Mouse (Mus musculus) G1E (cell line): ENCODE measurements at regions not wholly inside any gene's neighbourhood (a gene's known extent, or its start where the extent isn't known, plus 50 kb on each side); places are given as distances from the start of the nearest gene placed in this dataset.

Experiments used
- CTCF ChIP-seq: IDR thresholded peaks from 2 replicates; pipeline ENCODE4 v1.5.1; 2012; ENCODE audit warnings: low read depth, low read length, inconsistent platforms, mixed read lengths
- GATA1 ChIP-seq: IDR thresholded peaks from 2 replicates; pipeline ENCODE4 v1.6.1; 2012; ENCODE audit warnings: borderline replicate concordance, low read length, inconsistent platforms, mixed read lengths
- POLR2AphosphoS5 ChIP-seq: IDR thresholded peaks from 2 replicates; pipeline ENCODE4 v1.6.1; 2012; ENCODE audit warnings: low read depth, low read length, inconsistent platforms; ENCODE audit not compliant: insufficient replicate concordance

DNA sequence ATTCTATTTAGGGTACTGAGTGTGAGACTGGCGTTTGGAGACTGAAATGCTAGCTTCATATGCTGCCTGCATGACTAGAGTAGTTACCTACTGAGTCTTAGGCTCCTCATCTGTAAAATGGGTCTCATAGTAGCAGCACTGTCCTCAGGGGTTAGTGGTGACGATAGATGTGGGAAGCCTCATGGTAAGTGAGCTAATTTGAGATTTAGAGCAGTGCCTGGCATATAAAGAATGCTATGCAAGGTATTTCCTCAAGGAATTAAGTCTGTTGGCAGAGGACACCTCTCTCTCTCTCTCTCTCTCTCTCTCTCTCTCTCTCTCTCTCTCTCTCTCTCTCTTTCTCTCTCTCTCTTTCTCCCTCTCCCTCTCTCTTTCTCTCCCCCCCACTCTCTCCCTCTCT lies 257.4 kb downstream of the 4933412E24Rik start:
- no peak for TF ChIP-seq CTCF
- TF ChIP-seq GATA1 = no peak
- no peak for TF ChIP-seq POLR2AphosphoS5
